Mouse (Mus musculus) c-Kit-positive CD71-positive TER-119-negative erythroid progenitor cells, embryonic 14.5 days (primary cell): Measurements from ENCODE around the gene Ano1.

Experiments used
- DNase-seq: peaks from one replicate; pipeline ENCODE4 v3.0.0-alpha.2; 2013; ENCODE audit warnings: low read depth

Ano1 gene

GRCm38 (mm10) chr7:144764537-144765282, 12.9 kb upstream of the Ano1 start:
- no peak for DNase-seq

- no peak for DNase-seq
These were observed 12.2 kb upstream of the Ano1 start for GRCm38 (mm10) chr7:144764013-144764412.

DNA sequence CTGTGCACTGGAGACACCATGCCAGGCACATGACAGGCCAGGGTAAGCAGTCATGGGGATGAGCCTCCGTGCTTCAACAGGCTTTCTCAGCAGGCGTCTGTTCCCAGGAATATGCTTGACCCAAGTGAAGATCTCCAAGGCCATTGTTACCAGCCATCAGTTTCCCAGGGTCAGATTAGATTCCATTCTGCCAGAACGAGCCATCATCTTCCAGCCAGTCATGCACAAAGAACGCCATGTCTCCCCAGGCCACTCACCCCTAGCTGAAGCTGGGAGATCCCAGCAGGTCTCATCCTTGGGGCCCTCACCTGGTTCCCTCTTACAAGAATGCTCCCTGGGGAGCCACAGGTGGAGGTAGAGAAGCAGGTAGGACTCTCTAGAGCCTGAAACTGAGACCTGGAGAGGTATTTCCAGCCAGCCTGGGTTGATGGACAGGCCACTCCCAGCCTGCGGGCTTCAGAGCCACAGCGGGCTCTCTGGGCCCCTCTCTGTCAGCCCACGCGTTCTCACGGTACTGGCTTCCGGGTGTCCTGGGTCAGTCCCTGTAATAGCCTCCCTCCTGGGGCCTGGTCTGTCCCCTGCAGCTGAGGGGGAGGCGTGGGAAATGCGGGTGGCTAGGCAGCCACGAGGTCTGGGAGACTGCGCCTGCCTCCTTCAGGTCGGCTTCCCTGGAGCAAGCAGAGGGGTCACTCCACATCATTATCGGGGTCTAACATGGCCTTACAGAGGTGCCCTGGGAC, 10.9 kb upstream of the Ano1 start:
- no peak for DNase-seq

- no peak for DNase-seq
These were observed 8.5 kb upstream of the Ano1 start for GRCm38 (mm10) chr7:144760228-144760627.

DNA sequence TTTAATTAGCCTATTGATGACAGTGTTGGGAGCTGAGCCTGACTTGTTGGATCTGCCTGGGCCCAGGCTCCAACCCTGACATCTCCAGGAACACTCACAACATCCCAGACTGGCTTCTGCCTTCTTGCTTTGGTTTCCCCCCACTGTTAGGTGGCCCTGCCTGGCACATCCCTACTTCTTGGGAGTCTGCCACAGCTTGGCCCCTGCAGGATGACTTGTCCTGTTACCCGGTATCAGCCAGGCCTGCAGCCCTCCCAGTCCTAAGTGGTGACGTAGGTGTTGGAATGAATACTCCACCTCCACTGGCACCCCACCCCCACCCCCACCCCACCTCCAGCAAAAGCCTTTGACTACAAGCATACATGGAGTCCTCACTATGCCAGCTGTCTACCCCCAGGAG, 7.7 kb upstream of the Ano1 start:
- no peak for DNase-seq

- no peak for DNase-seq
These were observed 4.0 kb upstream of the Ano1 start for GRCm38 (mm10) chr7:144755511-144756378.

DNA sequence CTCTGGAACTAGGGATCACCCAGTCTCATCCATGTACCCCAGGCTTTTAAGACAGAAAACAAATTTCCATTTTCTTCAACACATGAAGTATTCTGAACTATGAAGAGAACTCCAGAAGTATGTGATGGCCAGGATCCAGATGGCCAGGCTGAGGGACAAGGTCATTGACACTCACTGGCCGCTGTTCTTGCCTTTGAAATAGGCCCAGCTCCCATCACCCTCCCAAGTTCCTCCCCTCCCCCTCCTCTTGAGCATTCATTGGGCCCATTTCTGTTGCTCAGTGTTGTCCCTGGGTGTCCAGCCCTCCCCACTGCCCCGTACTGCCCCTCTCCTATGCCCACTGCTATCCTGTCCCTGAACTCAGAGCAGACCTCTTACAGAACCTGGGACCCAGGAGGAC, 2.9 kb upstream of the Ano1 start:
- no peak for DNase-seq

DNA sequence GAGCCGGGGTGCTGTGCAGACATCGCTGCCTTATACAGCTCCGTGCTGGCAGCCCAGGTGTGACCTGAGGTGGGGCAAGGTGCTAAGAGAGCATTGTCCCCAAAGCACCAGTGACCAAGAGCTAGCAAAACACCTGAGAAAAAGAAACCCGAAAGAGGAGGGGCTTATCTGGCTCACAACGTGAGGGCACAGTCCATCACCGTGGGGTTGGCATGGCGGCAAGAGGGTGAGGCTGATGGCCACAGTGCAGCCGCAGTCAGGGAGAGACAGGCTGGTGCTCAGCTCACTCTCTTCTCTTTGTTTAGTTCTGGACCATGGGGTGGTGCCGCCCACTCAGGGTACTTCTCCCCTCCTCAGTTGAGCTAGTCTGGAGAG, 1.9 kb upstream of the Ano1 start:
- DNase-seq = no peak

- no peak for DNase-seq
These were observed 1.3 kb upstream of the Ano1 start for GRCm38 (mm10) chr7:144752919-144753656.

GRCm38 (mm10) chr7:144747756-144748155, 4.0 kb downstream of the Ano1 start:
- DNase-seq = no peak

DNA sequence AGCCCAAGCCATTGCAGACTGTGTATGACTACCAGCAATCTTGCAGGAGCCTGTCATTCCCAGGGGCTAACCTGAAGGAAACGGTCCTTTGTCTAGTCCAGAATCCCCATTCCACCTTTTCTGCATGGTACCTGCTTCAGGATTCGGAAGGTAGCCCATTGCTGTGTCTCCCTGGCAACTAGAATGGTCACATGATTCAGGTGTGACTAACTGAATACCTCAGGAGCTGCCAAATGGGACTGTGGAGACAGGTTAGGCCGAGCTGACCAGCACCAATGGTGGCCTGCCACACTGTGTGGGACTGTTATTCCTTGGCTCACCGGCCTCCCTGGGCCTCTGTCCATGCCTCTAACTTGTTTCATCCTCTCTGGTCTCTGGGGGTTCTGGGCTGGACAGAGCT, 5.3 kb downstream of the Ano1 start:
- DNase-seq = no peak

- no peak for DNase-seq
These were observed 7.9 kb downstream of the Ano1 start for GRCm38 (mm10) chr7:144743874-144744273.

GRCm38 (mm10) chr7:144740643-144741042, 11.1 kb downstream of the Ano1 start:
- DNase-seq = no peak

- DNase-seq = no peak
These were observed 12.0 kb downstream of the Ano1 start for GRCm38 (mm10) chr7:144739810-144740209.

DNA sequence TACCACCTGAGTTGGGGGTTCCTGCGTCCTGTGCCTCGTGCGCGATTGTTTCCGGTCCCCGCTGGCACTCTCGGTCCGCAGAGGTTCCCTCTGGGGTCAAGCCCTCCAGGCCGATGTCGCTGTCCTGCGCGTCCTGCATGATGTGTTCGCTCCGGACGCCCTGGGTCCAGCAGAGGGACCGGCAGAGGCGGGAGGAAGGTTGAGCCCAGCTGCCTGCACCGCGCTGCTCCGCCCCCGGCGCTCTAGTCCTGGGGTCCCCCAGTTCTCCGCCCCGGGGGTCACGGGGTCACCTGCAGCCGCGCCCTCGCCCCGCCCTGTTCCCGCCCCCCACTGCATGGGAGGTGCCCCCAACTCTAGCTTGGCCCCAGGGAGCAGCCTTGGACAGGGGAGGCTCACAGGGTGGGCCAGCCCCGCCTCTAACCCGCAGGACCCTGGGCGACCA, 13.4 kb downstream of the Ano1 start:
- no peak for DNase-seq

GRCm38 (mm10) chr7:144731897-144732291, 19.9 kb downstream of the Ano1 start:
- DNase-seq = peak; percentile 68

DNA sequence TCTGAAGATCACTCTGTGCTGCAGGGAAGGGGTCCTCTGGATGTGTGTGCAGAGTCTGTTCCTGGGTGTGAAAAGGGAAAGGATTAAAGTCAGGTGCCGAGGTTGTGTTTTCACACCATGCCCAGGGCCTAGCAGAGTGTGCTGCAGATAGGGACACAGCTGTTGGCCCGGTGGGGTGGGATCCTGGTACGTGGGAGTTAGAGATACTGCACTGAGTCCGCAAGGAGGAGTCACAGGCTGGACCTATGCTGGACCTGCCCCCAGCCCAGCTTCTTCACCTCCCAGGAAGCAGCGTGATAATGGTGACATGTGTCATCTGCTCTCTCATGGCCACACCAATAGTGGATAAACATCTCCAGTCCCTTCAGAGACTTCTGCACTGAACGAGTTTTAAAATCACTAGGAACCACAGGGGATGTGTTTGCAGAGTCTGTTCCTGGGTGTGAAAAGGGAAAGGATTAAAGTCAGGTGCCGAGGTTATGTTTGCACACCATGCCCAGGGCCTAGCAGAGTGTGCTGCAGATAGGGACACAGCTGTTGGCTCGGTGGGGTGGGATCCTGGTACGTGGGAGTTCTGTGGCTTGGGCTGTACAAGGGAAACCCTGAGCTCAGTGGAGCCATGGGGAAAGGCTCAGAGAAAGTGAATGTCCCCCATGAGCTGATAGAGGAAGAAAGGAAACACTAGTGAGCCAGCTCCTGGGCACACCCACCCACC, 20.4 kb downstream of the Ano1 start:
- peak; percentile 56 for DNase-seq

DNA sequence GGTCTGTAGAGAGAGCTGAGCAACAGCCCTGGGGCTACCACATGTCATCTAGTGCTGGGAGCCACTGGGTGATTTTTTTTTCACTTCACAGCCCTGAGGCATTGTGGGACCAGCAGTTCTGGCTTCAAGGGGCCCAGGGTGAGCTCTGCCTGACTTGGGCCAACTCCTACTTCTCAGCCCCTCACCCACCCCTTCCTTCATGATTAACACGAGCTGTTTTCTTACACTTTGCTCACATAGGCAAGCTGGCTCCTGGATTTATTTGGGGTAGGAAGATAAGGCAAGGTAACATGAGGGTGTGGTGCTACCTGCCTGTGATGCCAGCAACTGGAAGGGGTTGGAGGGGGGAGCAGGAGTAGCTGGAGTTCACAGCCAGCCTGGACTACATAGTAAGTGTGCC, 27.5 kb downstream of the Ano1 start:
- DNase-seq = no peak

DNA sequence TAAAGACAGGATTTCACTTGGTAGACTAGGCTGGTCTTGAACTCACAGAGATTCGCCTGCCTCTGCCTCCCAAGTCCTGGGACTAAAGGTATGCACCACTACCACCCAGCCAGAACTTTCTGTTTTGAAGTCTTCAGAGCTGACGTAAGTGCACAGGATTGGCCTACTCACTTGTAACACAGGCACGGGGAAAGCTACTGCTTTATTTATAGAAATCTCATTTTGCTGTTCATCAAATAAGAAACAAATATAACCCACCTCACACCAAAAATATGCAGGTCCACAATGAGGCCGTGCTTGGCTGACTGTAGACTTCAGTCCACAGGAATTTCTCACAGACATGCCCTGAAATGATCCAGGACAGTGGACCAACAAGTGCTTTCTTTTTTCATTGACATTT, 31.8 kb downstream of the Ano1 start:
- no peak for DNase-seq

GRCm38 (mm10) chr7:144717736-144718135, 34.0 kb downstream of the Ano1 start:
- no peak for DNase-seq

DNA sequence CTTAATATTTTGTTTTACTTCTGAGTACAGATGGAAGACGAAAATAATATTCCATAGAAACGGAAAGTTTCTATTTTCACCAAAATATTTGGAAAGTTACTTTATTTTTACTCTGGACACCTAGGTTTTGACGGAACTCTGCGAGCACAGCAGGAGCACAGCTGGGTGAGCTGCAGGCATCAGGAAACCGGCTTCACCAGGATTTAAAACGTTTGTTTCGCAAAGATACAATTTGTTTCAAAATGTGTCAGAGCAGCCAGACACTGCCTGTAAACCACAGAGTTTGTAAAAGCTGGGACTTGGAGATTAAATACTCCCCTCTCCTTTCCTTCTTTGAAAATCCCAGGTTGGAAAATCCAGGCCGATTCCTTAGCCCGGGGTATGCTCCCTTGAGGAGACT, 53.9 kb downstream of the Ano1 start:
- no peak for DNase-seq
